Mouse (Mus musculus) neural tube, embryonic 14.5 days (tissue): Measurements from ENCODE around the gene Cldnd1. TPM values are rescaled to one million over a fixed set of nuclear protein-coding genes. Genes with fewer than 3 reads are reported as not detected.

Experiments
- ATAC-seq: fragments of 200-750 bp; cut with Nextera tagmentation; 2 replicates; pipeline ENCODE4 v1.8.0; 2017; ENCODE audit warnings: low read depth, mild to moderate bottlenecking, moderate TSS enrichment, moderate library complexity
- H3K27ac ChIP-seq: fragments of 300-500 bp; sonication (generic); 2 replicates; pipeline ENCODE4 v1.5.1; 2014; ENCODE audit warnings: low read depth, mild to moderate bottlenecking, control low read depth, low read length, moderate library complexity, mixed read lengths
- H3K27me3 ChIP-seq: fragments of 300-500 bp; sonication (generic); 2 replicates; pipeline ENCODE4 v1.6.1; 2014; ENCODE audit warnings: low read length; ENCODE audit not compliant: control insufficient read depth, insufficient read depth
- H3K36me3 ChIP-seq: fragments of 300-500 bp; sonication (generic); 2 replicates; pipeline ENCODE4 v1.6.1; 2014; ENCODE audit warnings: low read length, mixed read lengths; ENCODE audit not compliant: control insufficient read depth, insufficient read depth
- H3K4me1 ChIP-seq: fragments of 300-500 bp; sonication (generic); 2 replicates; pipeline ENCODE4 v1.6.1; 2014; ENCODE audit warnings: low read length; ENCODE audit not compliant: control insufficient read depth, insufficient read depth
- H3K4me2 ChIP-seq: fragments of 300-500 bp; sonication (generic); 2 replicates; pipeline ENCODE4 v1.6.1; 2014; ENCODE audit warnings: mild to moderate bottlenecking, low read depth, low read length, control low read depth
- H3K4me3 ChIP-seq: fragments of 300-500 bp; sonication (generic); 2 replicates; pipeline ENCODE4 v1.5.1; 2014; ENCODE audit warnings: low read depth, low read length, control low read depth, mixed read lengths
- H3K9ac ChIP-seq: fragments of 300-500 bp; sonication (generic); replicated peaks from 2 replicates; pipeline ENCODE4 v1.6.1; 2014; ENCODE audit warnings: low read depth, mild to moderate bottlenecking, control low read depth, low read length, mixed read lengths
- H3K9me3 ChIP-seq: fragments of 300-500 bp; sonication (generic); 2 replicates; pipeline ENCODE4 v1.6.1; 2016; ENCODE audit warnings: low read length; ENCODE audit not compliant: control insufficient read depth
- WGBS: fragments of 180-500 bp; shearing (Covaris S2); extraction: QIAGEN DNeasy Blood & Tissue Kit; methylation state at CpG from one replicate; pipeline ENCODE4 v1.1.7; 2014; 5-methylcytosine and 5-hydroxymethylcytosine counted together
- polyA plus RNA-seq: library from polyadenylated mRNA; unstranded; fragments of >200 nt; fragmentation: Nextera tagmentation; extraction: Ambion mirVana; gene quantifications from 2 replicates; pipeline ENCODE4 v1.2.1, GENCODE M21; 2014

Cldnd1 gene
- polyA plus RNA-seq, 1 experiment from 2014 or later, result 147 TPM

- no peaks in the 10 kb centered on the region for H3K27me3 ChIP-seq
- H3K9me3 ChIP-seq, result no peaks in the 10 kb centered on the region
- no peaks in the 10 kb centered on the region for H3K4me1 ChIP-seq
- WGBS, result 89% methylated on average over 5 of the region's 5 CpGs
- no peak overlapping the region for H3K27ac ChIP-seq
- ATAC-seq, result no peak
- no peak overlapping the region for H3K4me3 ChIP-seq
- no peak overlapping the region for H3K4me2 ChIP-seq
- no peak overlapping the region for H3K9ac ChIP-seq
- H3K36me3 ChIP-seq, result no peaks in the 10 kb centered on the region
These were observed 38.0 kb upstream of the Cldnd1 start for GRCm38 (mm10) chr16:58689555-58690169.

GRCm38 (mm10) chr16:58690322-58690732 lies 37.4 kb upstream of the Cldnd1 start:
- no peaks in the 10 kb centered on the region for H3K27me3 ChIP-seq
- H3K36me3 ChIP-seq, result no peaks in the 10 kb centered on the region
- no peak for ATAC-seq
- WGBS, result 86% methylated on average over 5 of the region's 5 CpGs
- H3K4me1 ChIP-seq, result no peaks in the 10 kb centered on the region
- no peak overlapping the region for H3K4me2 ChIP-seq
- no peak overlapping the region for H3K4me3 ChIP-seq
- H3K9ac ChIP-seq, result no peak overlapping the region
- H3K27ac ChIP-seq, result no peak overlapping the region
- H3K9me3 ChIP-seq, result no peaks in the 10 kb centered on the region

- Histone ChIP-seq H3K27ac (no peak overlapping the region), H3K4me3 (no peak overlapping the region), H3K9me3 (no peaks in the 10 kb centered on the region), H3K27me3 (no peaks in the 10 kb centered on the region), H3K36me3 (no peaks in the 10 kb centered on the region), H3K4me1 (no peaks in the 10 kb centered on the region), H3K4me2 (no peak overlapping the region), H3K9ac (no peak overlapping the region)
- ATAC-seq, result no peak
- WGBS, result 95% methylated on average over 5 of the region's 5 CpGs
These were observed 33.6 kb upstream of the Cldnd1 start for GRCm38 (mm10) chr16:58694091-58694490.

GRCm38 (mm10) chr16:58696796-58697195 lies 30.9 kb upstream of the Cldnd1 start:
- Histone ChIP-seq H3K27me3 (no peaks in the 10 kb centered on the region), H3K4me1 (no peaks in the 10 kb centered on the region), H3K9me3 (no peaks in the 10 kb centered on the region), H3K27ac (no peak overlapping the region), H3K36me3 (no peaks in the 10 kb centered on the region), H3K4me3 (no peak overlapping the region), H3K9ac (no peak overlapping the region), H3K4me2 (no peak overlapping the region)
- no peak for ATAC-seq
- 88% methylated on average over 3 of the region's 3 CpGs for WGBS

GRCm38 (mm10) chr16:58697261-58697660 lies 30.4 kb upstream of the Cldnd1 start:
- Histone ChIP-seq H3K27ac (no peak overlapping the region), H3K36me3 (no peaks in the 10 kb centered on the region), H3K4me2 (no peak overlapping the region), H3K4me1 (no peaks in the 10 kb centered on the region), H3K9me3 (no peaks in the 10 kb centered on the region), H3K4me3 (no peak overlapping the region), H3K9ac (no peak overlapping the region), H3K27me3 (no peaks in the 10 kb centered on the region)
- no peak for ATAC-seq
- 100% methylated on average over 1 of the region's 1 CpGs for WGBS

- 66% methylated on average over 6 of the region's 6 CpGs for WGBS
These were observed 27.5 kb upstream of the Cldnd1 start for GRCm38 (mm10) chr16:58700174-58700573.

GRCm38 (mm10) chr16:58700816-58701424 lies 26.8 kb upstream of the Cldnd1 start:
- WGBS, result 84% methylated on average over 12 of the region's 12 CpGs
- no peak for ATAC-seq

More at GRCm38 (mm10) chr16:58700174-58700573, 27.5 kb upstream of the Cldnd1 start:
- ATAC-seq, result no peak
- Histone ChIP-seq H3K4me1 (no peaks in the 10 kb centered on the region), H3K27me3 (no peaks in the 10 kb centered on the region), H3K4me2 (no peak overlapping the region), H3K27ac (no peak overlapping the region), H3K36me3 (no peaks in the 10 kb centered on the region), H3K9ac (no peak overlapping the region), H3K4me3 (no peak overlapping the region), H3K9me3 (no peaks in the 10 kb centered on the region)

GRCm38 (mm10) chr16:58701779-58702178 lies 25.9 kb upstream of the Cldnd1 start:
- no peak overlapping the region for H3K4me2 ChIP-seq
- 67% methylated on average over 6 of the region's 6 CpGs for WGBS
- no peak overlapping the region for H3K9ac ChIP-seq
- H3K27me3 ChIP-seq, result no peaks in the 10 kb centered on the region
- no peaks in the 10 kb centered on the region for H3K4me1 ChIP-seq
- no peaks in the 10 kb centered on the region for H3K36me3 ChIP-seq
- no peak overlapping the region for H3K4me3 ChIP-seq
- ATAC-seq, result no peak
- H3K27ac ChIP-seq, result no peak overlapping the region
- H3K9me3 ChIP-seq, result no peaks in the 10 kb centered on the region

More at GRCm38 (mm10) chr16:58700816-58701424, 26.8 kb upstream of the Cldnd1 start:
- Histone ChIP-seq H3K36me3 (no peaks in the 10 kb centered on the region), H3K4me3 (no peak overlapping the region), H3K4me2 (no peak overlapping the region), H3K4me1 (no peaks in the 10 kb centered on the region), H3K27ac (no peak overlapping the region), H3K27me3 (no peaks in the 10 kb centered on the region), H3K9me3 (no peaks in the 10 kb centered on the region), H3K9ac (no peak overlapping the region)

- no peaks in the 10 kb centered on the region for H3K4me1 ChIP-seq
- 84% methylated on average over 10 of the region's 10 CpGs for WGBS
- no peaks in the 10 kb centered on the region for H3K36me3 ChIP-seq
- H3K4me2 ChIP-seq, result no peak overlapping the region
- no peak overlapping the region for H3K4me3 ChIP-seq
- H3K27ac ChIP-seq, result no peak overlapping the region
- no peak overlapping the region for H3K9ac ChIP-seq
- H3K9me3 ChIP-seq, result no peaks in the 10 kb centered on the region
- ATAC-seq, result no peak
- H3K27me3 ChIP-seq, result no peaks in the 10 kb centered on the region
These were observed 25.3 kb upstream of the Cldnd1 start for GRCm38 (mm10) chr16:58702329-58702932.
